Mouse (Mus musculus) heart, embryonic 15.5 days (tissue): Measurements from ENCODE around the gene Eif2ak2. TPM values are rescaled to one million over a fixed set of nuclear protein-coding genes. Genes with fewer than 3 reads are reported as not detected.

ENCODE experiments used
- ATAC-seq: fragments of 200-750 bp; cut with Nextera tagmentation; replicated peaks from 2 replicates; pipeline ENCODE4 v1.8.0; 2017; ENCODE audit warnings: low read depth, moderate TSS enrichment; ENCODE audit not compliant: insufficient number of reproducible peaks, insufficient read depth, low FRiP score
- H3K27ac ChIP-seq: fragments of 300-500 bp; sonication (generic); 2 replicates; pipeline ENCODE4 v1.5.1; 2015; ENCODE audit warnings: mild to moderate bottlenecking, inconsistent platforms
- H3K27me3 ChIP-seq: fragments of 300-500 bp; sonication (generic); 2 replicates; pipeline ENCODE4 v1.6.1; 2015; ENCODE audit warnings: inconsistent platforms
- H3K36me3 ChIP-seq: fragments of 300-500 bp; sonication (generic); 2 replicates; pipeline ENCODE4 v1.6.1; 2015; ENCODE audit warnings: mild to moderate bottlenecking, inconsistent platforms
- H3K4me1 ChIP-seq: fragments of 300-500 bp; sonication (generic); replicated peaks from 2 replicates; pipeline ENCODE4 v1.6.1; 2015; ENCODE audit warnings: inconsistent platforms
- H3K4me2 ChIP-seq: fragments of 300-500 bp; sonication (generic); 2 replicates; pipeline ENCODE4 v1.6.1; 2015; ENCODE audit warnings: inconsistent platforms, mild to moderate bottlenecking, moderate library complexity
- H3K4me3 ChIP-seq: fragments of 300-500 bp; sonication (generic); 2 replicates; pipeline ENCODE4 v1.5.1; 2015; ENCODE audit warnings: mild to moderate bottlenecking, inconsistent platforms
- H3K9ac ChIP-seq: fragments of 300-500 bp; sonication (generic); 2 replicates; pipeline ENCODE4 v1.6.1; 2015; ENCODE audit warnings: mild to moderate bottlenecking, inconsistent platforms
- H3K9me3 ChIP-seq: fragments of 300-500 bp; sonication (generic); replicated peaks from 2 replicates; pipeline ENCODE4 v1.6.1; 2016; ENCODE audit warnings: inconsistent platforms
- WGBS: fragments of 180-500 bp; shearing (Covaris S2); methylation state at CpG from one replicate; pipeline ENCODE4 v1.1.7; 2015; ENCODE audit warnings: mixed read lengths; 5-methylcytosine and 5-hydroxymethylcytosine counted together
- polyA plus RNA-seq: library from polyadenylated mRNA; unstranded; fragments of >200 nt; fragmentation: Nextera tagmentation; extraction: Ambion mirVana; gene quantifications from 2 replicates; pipeline ENCODE4 v1.2.1, GENCODE M21; 2015

The Eif2ak2 gene
- polyA plus RNA-seq = 9.7 and 11.8 TPM in 2 replicates

DNA sequence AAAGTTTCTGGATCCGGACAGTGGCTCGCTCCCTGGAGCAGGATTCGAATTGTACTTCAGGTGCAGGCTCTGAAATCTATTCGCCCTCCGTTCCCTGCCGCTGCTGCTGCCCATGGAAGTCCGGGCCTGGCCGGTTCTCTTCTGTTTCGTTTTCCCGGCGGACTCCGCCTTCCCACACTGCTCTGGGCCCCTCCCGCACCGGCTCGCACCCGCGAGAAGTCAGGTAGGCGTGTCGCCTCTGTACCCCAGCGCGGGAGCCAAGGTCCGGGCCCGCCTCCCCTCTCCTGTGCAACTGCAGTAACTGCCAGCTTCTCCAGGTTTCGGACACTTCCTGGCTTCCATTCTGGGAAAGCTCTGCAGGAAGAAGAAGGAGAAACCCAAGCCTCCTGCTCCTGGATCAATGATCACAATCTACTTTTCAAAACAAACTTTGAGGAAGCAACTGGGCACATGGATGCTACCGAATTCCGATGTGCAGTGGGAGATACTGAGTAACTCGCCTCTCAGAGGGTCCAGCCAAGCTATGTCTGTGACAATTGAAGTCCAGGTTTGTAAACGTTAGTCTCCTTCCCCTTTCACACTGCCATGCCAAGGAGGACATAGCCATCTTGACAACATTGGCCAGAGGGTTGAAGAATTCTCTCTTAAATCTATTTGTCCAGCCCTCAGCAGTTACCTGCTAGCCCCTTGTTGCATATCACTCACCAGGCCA is at the start of gene Eif2ak2:
Gene Eif2ak2 (minus strand): TSS at position 173 of the 712 bp plus-strand sequence.
- Histone ChIP-seq H3K27me3 (no peaks in the 10 kb centered on the region), H3K36me3 (peaks cover 8% of the 10 kb centered on the region), H3K4me1 (peaks cover 9% of the 10 kb centered on the region), H3K9me3 (no peaks in the 10 kb centered on the region), H3K9ac (peak within 1 kb of the TSS; percentile 69), H3K27ac (peak within 1 kb of the TSS; percentile 80), H3K4me3 (peak within 1 kb of the TSS; percentile 71), H3K4me2 (peak within 1 kb of the TSS; percentile 78)
- 2% methylated on average over 28 of the region's 28 CpGs for WGBS
- ATAC-seq = peak; percentile 97

DNA sequence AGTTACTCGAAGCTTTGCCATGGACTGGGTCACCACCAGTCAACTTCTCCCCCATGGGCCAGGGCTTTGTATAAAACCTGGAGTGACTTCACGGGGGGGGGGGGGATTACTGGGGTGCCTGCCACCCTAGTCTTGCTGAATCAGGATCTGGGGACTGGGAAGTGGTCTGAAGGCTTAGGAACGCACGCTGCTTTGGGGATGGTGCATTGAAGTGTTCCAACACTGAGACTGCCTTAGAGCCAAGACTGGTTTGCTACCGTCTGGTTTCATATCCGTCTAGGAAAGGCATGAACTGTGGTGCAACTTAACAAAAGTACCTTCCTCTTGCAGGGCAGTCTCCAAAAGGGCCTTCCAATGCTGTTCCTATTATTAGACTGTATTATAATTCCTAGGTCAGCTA is 35.3 kb upstream of the Eif2ak2 start:
- no peak for ATAC-seq
- Histone ChIP-seq H3K4me2 (peak overlapping the region; percentile 76), H3K36me3 (peaks cover 37% of the 10 kb centered on the region), H3K27me3 (no peaks in the 10 kb centered on the region), H3K4me3 (no peak overlapping the region), H3K4me1 (peaks cover 16% of the 10 kb centered on the region), H3K9ac (no peak overlapping the region), H3K9me3 (no peaks in the 10 kb centered on the region), H3K27ac (0 out of 2 replicates have a peak overlapping the region, but pooled peaks have one; percentile 87)
- 43% methylated on average over 6 of the region's 6 CpGs for WGBS

DNA sequence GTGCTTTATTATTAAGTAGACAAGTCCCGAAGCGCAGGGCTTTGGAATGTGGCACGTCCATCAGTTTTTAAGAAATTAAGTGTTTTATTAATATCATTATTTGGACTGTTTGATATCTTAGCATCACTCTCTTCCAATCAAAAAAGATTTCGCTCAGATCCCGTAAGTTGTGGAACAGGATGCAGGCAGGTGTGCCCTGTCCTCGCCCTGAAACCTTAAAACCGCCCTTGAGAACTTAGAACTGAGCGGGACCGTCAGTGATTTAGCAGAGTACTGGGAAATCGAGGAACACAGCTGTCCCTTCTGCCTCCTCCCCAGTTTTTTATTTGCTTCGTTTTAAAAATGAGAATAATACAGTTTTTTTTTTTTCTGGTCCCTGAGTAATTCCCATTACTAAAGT is 34.5 kb upstream of the Eif2ak2 start:
- Histone ChIP-seq H3K4me1 (peaks cover 16% of the 10 kb centered on the region), H3K27me3 (no peaks in the 10 kb centered on the region), H3K4me3 (peak overlapping the region; percentile 69), H3K9ac (peak overlapping the region; percentile 77), H3K36me3 (peaks cover 31% of the 10 kb centered on the region), H3K27ac (peak overlapping the region; percentile 87), H3K9me3 (no peaks in the 10 kb centered on the region), H3K4me2 (peak overlapping the region; percentile 76)
- WGBS = 3% methylated on average over 11 of the region's 11 CpGs
- no peak for ATAC-seq

DNA sequence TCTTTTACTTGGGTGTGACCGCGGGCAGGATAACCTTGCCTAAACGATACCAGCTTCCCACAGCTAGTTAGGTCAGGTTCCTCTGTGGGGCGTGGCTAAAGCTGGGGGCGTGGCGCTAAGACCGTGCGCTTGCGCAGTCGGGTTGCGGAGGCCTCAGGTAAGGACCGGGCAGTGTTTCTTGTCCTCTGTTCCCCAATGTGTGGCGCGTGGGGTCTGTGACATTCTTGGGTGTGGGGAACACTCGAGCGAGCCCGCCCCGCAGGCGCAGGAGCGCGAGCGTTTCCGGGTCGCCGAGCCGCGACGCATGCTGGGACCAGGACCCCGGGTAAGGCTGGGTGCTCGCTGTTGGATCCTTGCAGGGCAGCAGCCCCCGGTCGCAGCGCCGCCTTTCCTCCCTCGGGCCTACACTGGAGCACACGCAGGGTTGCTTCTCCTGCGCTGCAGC is 34.0 kb upstream of the Eif2ak2 start, which contains the start of gene Cebpzos:
Gene Cebpzos (plus strand): TSS at position 132 of the 445 bp plus-strand sequence.
- Histone ChIP-seq H3K27me3 (no peaks in the 10 kb centered on the region), H3K4me1 (peaks cover 16% of the 10 kb centered on the region), H3K36me3 (peaks cover 26% of the 10 kb centered on the region), H3K9me3 (no peaks in the 10 kb centered on the region), H3K4me2 (peak within 1 kb of the TSS; percentile 76), H3K4me3 (peak within 1 kb of the TSS; percentile 69), H3K27ac (peak within 1 kb of the TSS; percentile 87), H3K9ac (peak within 1 kb of the TSS; percentile 77)
- WGBS = under 1% methylated on average over 37 of the region's 37 CpGs
- ATAC-seq = peak; percentile 93

DNA sequence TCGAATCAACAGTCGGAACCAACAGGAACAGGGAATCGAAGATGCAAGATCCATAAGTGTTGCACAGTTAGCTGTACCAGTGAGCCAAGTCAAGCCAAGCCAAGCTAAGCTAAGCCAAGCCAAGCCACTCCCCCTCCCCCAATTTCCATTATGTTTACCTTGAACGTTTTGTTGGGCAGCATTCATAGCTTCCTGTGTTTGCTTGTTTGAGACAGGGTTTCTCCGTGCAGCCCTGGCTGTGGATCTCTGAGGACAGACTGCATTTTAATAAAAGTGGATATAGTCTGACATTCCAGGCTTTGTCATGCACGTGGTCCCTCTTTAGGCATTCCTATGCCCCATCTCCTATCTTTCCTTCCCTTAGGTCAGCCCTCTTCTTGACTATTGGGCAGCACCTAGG is 33.4 kb upstream of the Eif2ak2 start:
- peaks cover 16% of the 10 kb centered on the region for H3K4me1 ChIP-seq
- H3K9me3 ChIP-seq = no peaks in the 10 kb centered on the region
- peak overlapping the region; percentile 69 for H3K4me3 ChIP-seq
- no peak for ATAC-seq
- H3K36me3 ChIP-seq = peaks cover 21% of the 10 kb centered on the region
- peak overlapping the region; percentile 76 for H3K4me2 ChIP-seq
- H3K9ac ChIP-seq = peak overlapping the region; percentile 77
- WGBS = 51% methylated on average over 6 of the region's 6 CpGs
- H3K27ac ChIP-seq = peak overlapping the region; percentile 87
- no peaks in the 10 kb centered on the region for H3K27me3 ChIP-seq

DNA sequence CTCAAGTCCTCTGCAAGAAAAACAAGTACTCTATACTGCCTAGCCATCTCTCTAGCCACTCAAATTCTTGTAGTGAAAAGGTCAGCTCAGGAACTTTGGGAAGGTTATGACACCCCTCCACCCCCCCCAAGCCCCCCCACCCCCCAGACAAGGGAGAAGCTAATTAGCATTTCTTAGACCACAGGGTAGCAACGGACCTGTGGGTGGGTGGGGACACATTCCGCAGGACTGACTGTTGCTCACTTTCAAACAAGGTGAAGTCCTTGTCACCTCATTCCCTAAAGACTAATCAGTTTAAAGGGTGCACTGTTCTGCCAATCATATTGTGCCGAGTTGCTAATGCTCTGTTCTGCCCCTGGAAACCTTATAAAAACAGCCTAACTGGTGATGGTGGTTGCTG is 31.5 kb upstream of the Eif2ak2 start:
- ATAC-seq = no peak
- Histone ChIP-seq H3K4me3 (no peak overlapping the region), H3K4me1 (peaks cover 16% of the 10 kb centered on the region), H3K27me3 (no peaks in the 10 kb centered on the region), H3K36me3 (peaks cover 4% of the 10 kb centered on the region), H3K27ac (no peak overlapping the region), H3K9ac (no peak overlapping the region), H3K9me3 (no peaks in the 10 kb centered on the region), H3K4me2 (no peak overlapping the region)
- 65% methylated on average over 3 of the region's 3 CpGs for WGBS

DNA sequence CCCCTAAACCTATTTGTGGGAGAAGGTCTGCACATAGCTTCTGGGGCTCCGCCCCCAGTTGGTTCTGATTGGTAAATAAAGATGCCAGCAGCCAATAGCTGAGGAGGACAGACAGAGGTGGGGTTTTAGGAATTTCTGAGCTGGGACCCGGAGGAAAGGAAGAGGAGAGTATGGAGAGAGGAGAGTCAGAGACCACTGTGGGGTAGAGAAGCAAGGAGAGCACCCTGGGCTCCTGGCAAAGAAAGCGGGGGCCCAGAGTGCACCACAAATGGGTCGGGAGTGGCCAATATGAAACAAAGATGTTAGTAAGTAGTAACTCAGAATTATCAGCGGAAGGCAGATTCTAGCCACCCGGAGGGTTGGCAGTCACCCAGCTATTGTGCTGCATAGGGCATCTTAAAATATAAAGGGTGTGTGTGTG is 30.5 kb upstream of the Eif2ak2 start:
- no peaks in the 10 kb centered on the region for H3K36me3 ChIP-seq
- H3K4me1 ChIP-seq = peaks cover 15% of the 10 kb centered on the region
- no peak for ATAC-seq
- peak overlapping the region; percentile 60 for H3K27ac ChIP-seq
- no peaks in the 10 kb centered on the region for H3K9me3 ChIP-seq
- WGBS = 19% methylated on average over 6 of the region's 6 CpGs
- peak overlapping the region; percentile 69 for H3K4me2 ChIP-seq
- peaks cover 3% of the 10 kb centered on the region; the same call in 1 of the 2 replicates for H3K27me3 ChIP-seq
- 0 out of 2 replicates have a peak overlapping the region, but pooled peaks have one; percentile 22 for H3K9ac ChIP-seq
- peak overlapping the region; percentile 56 for H3K4me3 ChIP-seq

DNA sequence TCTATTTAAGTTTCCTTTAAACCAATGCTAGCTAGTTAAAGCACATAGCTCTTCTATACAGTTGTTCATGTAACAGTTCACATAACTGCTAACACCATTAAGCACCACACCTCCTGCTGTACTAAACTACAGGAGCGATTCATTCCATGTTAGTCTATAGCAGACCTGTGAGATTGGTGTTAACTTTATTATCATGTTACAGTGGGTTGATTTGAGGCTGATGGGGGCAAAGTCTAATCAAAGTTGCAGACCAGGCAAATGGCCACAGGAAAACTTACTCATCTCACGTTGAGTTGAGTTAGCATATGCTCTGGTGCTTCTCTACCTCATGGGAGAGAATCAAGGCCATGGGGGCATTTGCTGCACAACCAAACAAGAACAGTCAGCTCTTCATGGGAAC is 27.0 kb upstream of the Eif2ak2 start:
- WGBS = 71% methylated on average over 2 of the region's 2 CpGs

DNA sequence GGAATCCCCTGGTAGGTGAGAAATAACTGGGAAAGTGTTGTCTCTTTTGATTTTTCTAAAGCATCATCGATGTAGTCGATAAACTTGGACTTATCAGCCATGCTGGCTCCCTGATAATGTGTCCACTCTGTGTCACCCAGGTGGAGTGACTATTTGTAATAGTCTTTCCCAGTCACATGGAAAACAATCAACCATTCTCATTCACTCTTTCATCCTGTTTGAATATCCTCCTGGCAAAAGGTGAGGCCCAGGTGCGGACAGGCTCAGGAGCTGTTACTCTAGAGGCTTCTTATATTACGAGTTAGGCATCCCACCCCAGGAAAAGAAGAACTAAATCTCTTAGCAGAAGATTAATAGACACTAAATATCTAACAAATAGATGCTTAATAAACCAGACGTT is 24.5 kb upstream of the Eif2ak2 start, which contains the start of gene Sult6b1:
Gene Sult6b1 (minus strand): TSS at position 101 of the 400 bp plus-strand sequence.
- peaks cover 3% of the 10 kb centered on the region; the same call in 1 of the 2 replicates for H3K27me3 ChIP-seq
- H3K9ac ChIP-seq = no peak within 1 kb of the TSS
- H3K27ac ChIP-seq = no peak within 1 kb of the TSS
- ATAC-seq = no peak
- 79% methylated on average over 5 of the region's 5 CpGs for WGBS
- no peaks in the 10 kb centered on the region for H3K4me1 ChIP-seq
- H3K9me3 ChIP-seq = no peaks in the 10 kb centered on the region
- no peak within 1 kb of the TSS for H3K4me2 ChIP-seq
- H3K36me3 ChIP-seq = no peaks in the 10 kb centered on the region
- no peak within 1 kb of the TSS for H3K4me3 ChIP-seq

More for the DNA sequence above, 27.0 kb upstream of the Eif2ak2 start:
- Histone ChIP-seq H3K9me3 (no peaks in the 10 kb centered on the region), H3K27ac (no peak overlapping the region), H3K36me3 (no peaks in the 10 kb centered on the region), H3K27me3 (peaks cover 3% of the 10 kb centered on the region; the same call in 1 of the 2 replicates), H3K9ac (no peak overlapping the region), H3K4me3 (no peak overlapping the region), H3K4me2 (no peak overlapping the region), H3K4me1 (no peaks in the 10 kb centered on the region)
- no peak for ATAC-seq

DNA sequence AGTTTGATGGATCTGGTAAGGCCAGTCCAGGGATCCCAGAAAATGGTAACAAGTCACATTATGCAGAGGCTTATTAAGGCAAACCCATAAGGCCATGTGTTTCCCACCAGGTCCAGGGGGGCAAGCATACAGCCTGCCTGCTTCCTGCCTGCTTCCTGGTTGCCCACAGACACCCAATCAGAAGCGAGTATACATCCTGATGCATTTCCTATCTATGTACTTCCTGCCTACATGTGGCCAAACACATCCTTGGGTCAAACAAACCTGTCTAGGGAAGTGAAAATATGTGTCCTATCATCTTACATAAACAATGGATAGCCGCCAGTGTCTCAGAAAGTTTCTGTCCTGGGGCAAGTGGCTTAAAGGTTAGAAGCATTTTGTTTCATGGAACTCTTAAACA is 20.8 kb upstream of the Eif2ak2 start:
- 71% methylated on average over 2 of the region's 2 CpGs for WGBS
- Histone ChIP-seq H3K27me3 (no peaks in the 10 kb centered on the region), H3K4me3 (no peak overlapping the region), H3K27ac (no peak overlapping the region), H3K9ac (no peak overlapping the region), H3K36me3 (no peaks in the 10 kb centered on the region), H3K9me3 (no peaks in the 10 kb centered on the region), H3K4me2 (no peak overlapping the region), H3K4me1 (no peaks in the 10 kb centered on the region)
- no peak for ATAC-seq

DNA sequence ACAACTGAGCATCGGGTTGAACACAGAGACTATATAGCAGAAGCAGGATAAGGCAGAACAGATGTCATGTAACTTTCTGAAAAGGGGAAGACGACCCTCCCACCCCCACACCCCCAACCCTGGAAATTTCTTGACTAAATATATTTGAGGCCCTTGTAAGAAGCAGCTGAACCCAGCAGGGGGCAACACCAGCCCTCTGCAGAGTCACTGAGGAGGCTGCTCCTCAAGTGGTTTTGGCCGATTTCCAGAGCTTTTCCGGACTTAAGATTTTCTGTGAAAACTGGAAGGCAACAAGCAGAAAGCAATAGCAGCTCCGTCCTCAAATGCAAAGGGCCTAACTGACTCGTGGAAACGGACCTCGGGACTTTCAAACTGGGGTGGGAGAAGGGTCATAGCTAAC is 13.0 kb upstream of the Eif2ak2 start:
- Histone ChIP-seq H3K27ac (no peak overlapping the region), H3K4me3 (peak overlapping the region; percentile 29; the same call in 1 of the 2 replicates), H3K36me3 (no peaks in the 10 kb centered on the region), H3K4me2 (peak overlapping the region; percentile 57), H3K9ac (0 out of 2 replicates have a peak overlapping the region, but pooled peaks have one; percentile 25), H3K9me3 (no peaks in the 10 kb centered on the region), H3K27me3 (no peaks in the 10 kb centered on the region), H3K4me1 (peaks cover 7% of the 10 kb centered on the region; the same call in 1 of the 2 replicates)
- 19% methylated on average over 8 of the region's 8 CpGs for WGBS
- ATAC-seq = no peak
